Mouse (Mus musculus) CD8-positive naive resting alpha-beta T cell, adult 57 days (primary cell): ENCODE measurements around the gene Olfr1293-ps. TPM values are rescaled to one million over a fixed set of nuclear protein-coding genes. Genes with fewer than 3 reads are reported as not detected.

ENCODE experiments used
- total RNA-seq: library from RNA; stranded (reverse); gene quantifications from one replicate; pipeline ENCODE4 v1.2.4, GENCODE M21; 2023

Gene Olfr1293-ps
- not detected for total RNA-seq

GRCm38 (mm10) chr2:111524903-111525302 lies at the start of gene Olfr1293-ps:
Olfr1293-ps (plus strand) TSS chr2:111525203.

GRCm38 (mm10) chr2:111480519-111480918 lies 44.5 kb upstream of the Olfr1293-ps start, which contains the start of gene Olfr1289:
Olfr1289 (plus strand) TSS chr2:111480819.

DNA sequence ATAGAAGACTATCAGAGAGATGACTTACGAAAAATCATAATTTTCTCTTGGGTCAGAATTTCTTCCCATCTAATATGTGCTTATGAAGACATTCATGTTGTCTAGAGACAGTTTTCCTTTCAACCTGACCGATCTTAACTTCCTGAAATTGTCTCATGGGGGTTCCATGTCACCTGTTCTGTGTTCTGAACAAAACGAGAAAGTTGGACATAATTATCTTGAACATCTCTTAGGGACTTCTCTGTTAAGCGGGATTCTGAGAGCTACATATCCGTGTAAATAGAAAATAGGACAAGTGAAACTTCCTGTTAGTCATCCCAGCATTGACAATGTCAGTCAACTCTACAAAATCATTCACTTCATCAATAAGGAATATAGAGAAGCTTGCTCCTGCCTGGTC lies 31.3 kb upstream of the Olfr1293-ps start, which contains the start of gene Olfr1290:
Gene Olfr1290, minus strand, starts transcription at position 101 of the 400 bp plus-strand sequence.

GRCm38 (mm10) chr2:111496880-111497279 lies 28.1 kb upstream of the Olfr1293-ps start, which contains the start of gene Olfr1291-ps1:
Olfr1291-ps1 (plus strand) TSS chr2:111497180.

GRCm38 (mm10) chr2:111540191-111540590 lies 15.2 kb downstream of the Olfr1293-ps start, which contains the start of gene Olfr1294:
Olfr1294 (minus strand) TSS chr2:111540291.

DNA sequence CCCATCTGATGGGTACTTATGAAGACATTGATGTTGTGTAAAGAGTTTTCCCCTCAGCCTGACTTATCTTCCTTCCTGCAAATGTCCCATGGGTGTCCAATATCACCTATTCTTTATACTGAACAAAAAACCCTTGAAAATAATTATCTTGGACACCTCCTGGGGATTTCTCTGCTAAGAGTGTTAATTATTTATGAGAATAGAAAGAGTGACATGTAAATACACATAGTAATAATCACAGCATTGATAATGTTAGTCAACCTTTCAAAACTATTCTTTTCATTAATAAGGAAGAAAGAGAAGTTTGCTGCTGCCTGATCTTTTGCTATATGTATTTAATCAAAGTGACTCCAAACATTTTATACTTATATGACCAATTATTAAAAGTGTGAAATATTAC lies 44.6 kb downstream of the Olfr1293-ps start, which contains the start of gene Olfr1295:
Gene Olfr1295, minus strand, starts transcription at position 101 of the 400 bp plus-strand sequence.

Other genes with a start within 250 kb of the Olfr1293-ps start
- gene Olfr1278, start 235.1 kb upstream of the Olfr1293-ps start, total RNA-seq = not detected
- not detected for gene Olfr1279, start 224.6 kb upstream of the Olfr1293-ps start, total RNA-seq
- gene Olfr1280, start 211.2 kb upstream of the Olfr1293-ps start, total RNA-seq = not detected
- gene Olfr1281, start 198.7 kb upstream of the Olfr1293-ps start, total RNA-seq = not detected
- gene Olfr1282, start 189.1 kb upstream of the Olfr1293-ps start, total RNA-seq = not detected
- gene Olfr1283, start 158.4 kb upstream of the Olfr1293-ps start, total RNA-seq = not detected
- gene Olfr1284, start 149.7 kb upstream of the Olfr1293-ps start, total RNA-seq = not detected
- not detected for gene Olfr1286, start 102.1 kb upstream of the Olfr1293-ps start, total RNA-seq
- not detected for gene Olfr1287, start 76.1 kb upstream of the Olfr1293-ps start, total RNA-seq
- not detected for gene Olfr1288, start 51.1 kb upstream of the Olfr1293-ps start, total RNA-seq
- not detected for gene Olfr1289, start 44.4 kb upstream of the Olfr1293-ps start, total RNA-seq
- gene Olfr1290, start 31.4 kb upstream of the Olfr1293-ps start, total RNA-seq = not detected
- not detected for gene Olfr1291-ps1, start 28.0 kb upstream of the Olfr1293-ps start, total RNA-seq
- gene Olfr1294, start 15.1 kb downstream of the Olfr1293-ps start, total RNA-seq = not detected
- gene Olfr1295, start 44.5 kb downstream of the Olfr1293-ps start, total RNA-seq = not detected
- not detected for gene Olfr1297, start 101.3 kb downstream of the Olfr1293-ps start, total RNA-seq
- gene Olfr1298, start 124.0 kb downstream of the Olfr1293-ps start, total RNA-seq = not detected
- gene Olfr1299, start 136.2 kb downstream of the Olfr1293-ps start, total RNA-seq = not detected
- gene Olfr1301, start 225.8 kb downstream of the Olfr1293-ps start, total RNA-seq = not detected